Mouse (Mus musculus) testis, adult 2 months (tissue): ENCODE results near the gene Rpl37. TPM values are rescaled to one million over a fixed set of nuclear protein-coding genes. Genes with fewer than 3 reads are reported as not detected.

Experiments used
- H3K27ac ChIP-seq: fragments of 200-500 bp; 2 replicates; pipeline ENCODE4 v1.5.1; 2012; ENCODE audit warnings: low read depth, low read length; ENCODE audit not compliant: control insufficient read depth, insufficient read depth
- H3K27me3 ChIP-seq: fragments of 200-500 bp; 2 replicates; pipeline ENCODE4 v1.6.1; 2012; ENCODE audit warnings: mild to moderate bottlenecking, low read length, moderate library complexity; ENCODE audit not compliant: control insufficient read depth, insufficient read depth
- H3K36me3 ChIP-seq: fragments of 200-500 bp; 2 replicates; pipeline ENCODE4 v1.6.1; 2012; ENCODE audit warnings: mild to moderate bottlenecking, low read length; ENCODE audit not compliant: control insufficient read depth, insufficient read depth
- H3K4me1 ChIP-seq: fragments of 200-500 bp; 2 replicates; pipeline ENCODE4 v1.6.1; 2012; ENCODE audit warnings: low read length; ENCODE audit not compliant: control insufficient read depth, insufficient read depth
- H3K4me3 ChIP-seq: fragments of 200-500 bp; 2 replicates; pipeline ENCODE4 v1.5.1; 2012; ENCODE audit warnings: low read depth, mild to moderate bottlenecking, low read length, moderate library complexity, mixed read lengths; ENCODE audit not compliant: control insufficient read depth
- CTCF ChIP-seq: fragments of 200-500 bp; IDR thresholded peaks from 2 replicates; pipeline ENCODE4 v1.5.1; 2012; ENCODE audit warnings: low read depth, mild to moderate bottlenecking, inconsistent platforms, low read length, moderate library complexity; ENCODE audit not compliant: control insufficient read depth, insufficient read depth, insufficient replicate concordance
- POLR2A ChIP-seq: fragments of 200-500 bp; IDR thresholded peaks from 2 replicates; pipeline ENCODE4 v1.6.1; 2012; ENCODE audit warnings: low read depth, mild to moderate bottlenecking, inconsistent platforms, low read length, moderate library complexity; ENCODE audit not compliant: control insufficient read depth
- polyA plus RNA-seq: library from polyadenylated mRNA; depleted of rRNA; stranded (reverse); fragments of >200 nt; gene quantifications from 2 replicates; pipeline ENCODE4 v1.2.3, GENCODE M21; 2012; rRNA removed

Rpl37 gene
- polyA plus RNA-seq, 1 experiment: 559 TPM

DNA sequence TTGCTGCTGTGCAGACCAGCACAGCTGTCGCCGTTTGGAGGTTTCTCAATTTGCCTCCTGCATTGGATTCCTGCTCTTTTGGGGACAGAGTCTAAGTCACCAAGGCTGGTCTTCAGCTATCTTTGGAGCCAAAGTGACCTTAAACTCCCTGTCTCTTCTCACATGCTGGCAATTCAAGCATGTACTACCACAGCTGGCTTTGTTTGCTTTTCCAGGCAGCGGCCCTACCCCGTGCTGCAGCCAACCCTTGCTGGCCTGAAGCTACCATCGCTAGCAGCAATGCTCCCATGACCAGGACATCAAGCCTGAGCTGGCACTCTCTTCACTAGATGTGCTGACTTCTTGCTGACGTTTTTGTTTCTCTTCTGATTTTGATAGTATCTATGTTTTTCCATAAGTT lies 42.4 kb downstream of the Rpl37 start:
- Histone ChIP-seq H3K27me3 (no peaks in the 10 kb centered on the region), H3K36me3 (no peaks in the 10 kb centered on the region), H3K27ac (no peak overlapping the region), H3K4me1 (no peaks in the 10 kb centered on the region), H3K4me3 (no peak overlapping the region)
- no peak for TF ChIP-seq POLR2A
- no peak for TF ChIP-seq CTCF

DNA sequence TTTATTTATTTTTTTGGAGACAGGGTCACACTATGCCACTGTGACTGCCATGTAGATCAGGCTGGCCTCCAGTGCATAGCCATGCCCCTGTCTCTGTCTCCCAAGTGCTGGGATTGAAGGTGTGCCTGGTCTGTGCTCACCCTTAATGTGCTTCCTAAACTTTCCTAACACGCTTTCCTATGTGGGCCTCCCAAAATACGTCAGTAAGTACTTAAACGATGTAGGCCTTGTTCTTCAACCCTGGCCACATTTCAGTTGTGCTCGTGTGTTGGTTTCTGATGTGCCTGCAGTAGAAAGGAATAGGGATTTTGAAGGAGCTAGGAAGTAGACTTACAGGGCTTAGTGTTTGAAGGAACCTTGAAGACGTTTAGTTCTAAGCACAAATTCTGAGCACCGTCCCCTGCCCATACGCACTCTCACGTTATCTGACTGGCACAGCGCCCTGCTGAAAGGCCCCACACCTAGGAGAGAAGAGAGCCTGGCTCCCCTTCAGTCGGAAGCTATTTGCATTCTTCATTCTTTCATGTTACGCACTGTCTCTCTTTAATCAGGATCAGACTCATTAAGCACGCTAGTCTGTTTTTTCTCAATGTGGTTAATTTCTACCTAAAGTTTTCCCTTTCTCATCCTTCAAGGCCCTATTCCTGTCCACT lies 48.8 kb downstream of the Rpl37 start:
- Histone ChIP-seq H3K27ac (no peak overlapping the region), H3K36me3 (no peaks in the 10 kb centered on the region; the same call in 1 of the 2 replicates)
- TF ChIP-seq CTCF: no peak
- TF ChIP-seq POLR2A: no peak

More for the DNA sequence above, 48.8 kb downstream of the Rpl37 start:
- Histone ChIP-seq H3K27me3 (no peaks in the 10 kb centered on the region), H3K4me1 (no peaks in the 10 kb centered on the region), H3K4me3 (no peak overlapping the region)

Other genes starting within 250 kb of the Rpl37 start
- gene Mroh2b, start 217.9 kb upstream of the Rpl37 start, polyA plus RNA-seq: 292 and 312 TPM in 2 replicates
- gene C7, start 52.9 kb upstream of the Rpl37 start, polyA plus RNA-seq: 13.4 and 18.0 TPM in 2 replicates
- gene Card6, start 8.1 kb upstream of the Rpl37 start, polyA plus RNA-seq: 4.2 and 4.8 TPM in 2 replicates
- gene Prkaa1, start 27.2 kb downstream of the Rpl37 start, polyA plus RNA-seq: 5.6 and 6.3 TPM in 2 replicates
- gene Ttc33, start 68.9 kb downstream of the Rpl37 start, polyA plus RNA-seq: 4.4 and 4.7 TPM in 2 replicates
- gene Ptger4, start 127.5 kb downstream of the Rpl37 start, polyA plus RNA-seq: 0.17 and 0.47 TPM in 2 replicates